Mouse (Mus musculus): ENCODE measurements around the gene Clpx.
"Not testable (repeated sequence)": the region's sequence is repeated elsewhere in the genome, so short reads cannot be mapped to it uniquely, and the experiment has no call there.

Clpx gene

DNA sequence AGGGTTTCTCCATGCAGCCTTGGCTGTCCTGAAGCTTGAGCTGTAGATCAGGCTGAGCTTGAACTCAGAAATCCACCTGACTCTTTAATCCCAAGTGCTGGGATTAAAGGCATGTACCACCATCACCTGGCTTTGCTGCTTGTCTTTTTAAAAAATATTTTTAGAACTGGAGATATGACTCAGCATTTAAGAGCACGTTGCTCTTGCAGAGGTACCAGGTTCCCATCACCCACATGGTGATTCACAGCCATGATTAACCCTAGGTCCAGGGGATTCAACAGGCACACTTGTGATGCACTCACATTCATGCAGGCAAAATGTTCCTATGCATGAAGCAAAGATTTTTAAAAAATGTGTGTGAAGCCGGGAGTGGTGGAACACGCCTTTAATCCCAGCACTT is 1.6 kb upstream of the Clpx start:
- no peak for DNase-seq (ENCODE audit: low spot score)

DNA sequence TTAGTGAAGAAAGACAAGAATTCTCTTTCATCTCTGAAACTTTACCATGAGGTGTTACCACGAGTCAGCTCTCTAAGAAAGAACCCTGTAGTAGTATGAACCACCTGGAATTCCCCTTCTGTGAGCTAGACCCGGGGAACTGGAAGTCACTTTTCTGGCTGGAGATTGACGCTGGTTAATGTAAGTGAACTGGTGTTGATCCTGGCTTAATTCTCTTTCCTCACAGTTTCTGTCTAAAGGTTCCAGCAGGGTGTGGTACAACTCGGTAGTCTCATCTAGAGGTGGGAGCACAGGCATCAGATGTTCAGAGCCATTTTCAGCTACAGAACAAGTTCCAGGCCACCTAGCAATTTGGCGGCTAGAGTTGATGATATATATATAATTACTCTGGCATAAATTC is 941 bp upstream of the Clpx start:
- no peak for DNase-seq (ENCODE audit: low spot score)

DNA sequence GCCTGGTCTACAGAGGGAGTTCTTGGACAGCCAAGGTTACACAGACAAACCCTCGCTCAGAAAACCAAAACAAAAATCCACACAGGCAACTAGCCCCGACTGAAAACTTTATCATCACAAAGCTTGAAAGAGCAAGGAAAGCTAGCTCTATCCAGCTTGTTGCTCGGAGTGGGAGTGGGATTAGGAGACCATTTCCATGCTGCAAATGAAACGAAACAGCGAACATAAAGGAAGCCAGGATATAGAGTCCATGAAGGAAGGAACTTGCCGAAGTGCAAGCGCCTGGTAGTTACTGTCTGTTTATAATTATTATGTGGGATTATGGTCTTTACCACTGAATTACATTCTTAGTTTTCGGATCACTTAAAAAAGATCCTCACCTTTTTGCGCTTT is 484 bp upstream of the Clpx start:
- no peak for DNase-seq (ENCODE audit: low spot score)

DNA sequence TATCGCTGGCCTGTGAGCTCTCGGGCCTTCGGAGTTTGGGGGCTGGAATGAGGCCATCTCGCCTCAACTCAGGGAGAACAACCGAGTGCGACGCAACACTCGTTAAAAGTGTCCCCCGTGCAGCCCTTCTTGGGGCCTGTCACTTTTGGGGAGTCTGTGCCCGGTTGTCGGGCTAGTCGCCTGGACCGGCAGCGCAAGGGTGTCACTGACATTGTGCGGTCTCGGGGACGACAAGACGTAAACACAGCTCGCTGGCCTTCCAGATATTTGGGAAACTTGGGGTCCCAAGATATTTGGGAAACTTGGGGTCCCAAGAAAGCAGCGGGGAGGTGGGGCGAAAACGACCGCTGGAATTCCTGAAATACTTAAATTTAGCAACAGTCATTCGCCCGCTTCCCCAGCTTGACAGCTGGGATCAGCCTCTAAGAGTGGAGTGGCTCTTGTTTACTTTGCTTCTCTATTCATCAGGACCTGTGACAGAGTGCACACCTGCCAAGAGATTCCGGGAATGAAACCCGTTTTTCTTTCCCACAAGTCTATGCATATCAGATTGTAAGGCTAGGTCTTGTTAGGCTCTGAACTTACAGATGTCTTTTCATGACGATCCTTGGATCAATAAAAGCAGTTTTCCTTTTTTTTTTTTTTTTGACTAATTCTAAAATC is 787 bp downstream of the Clpx start:
- DNase-seq (ENCODE audit: low spot score): no peak

DNA sequence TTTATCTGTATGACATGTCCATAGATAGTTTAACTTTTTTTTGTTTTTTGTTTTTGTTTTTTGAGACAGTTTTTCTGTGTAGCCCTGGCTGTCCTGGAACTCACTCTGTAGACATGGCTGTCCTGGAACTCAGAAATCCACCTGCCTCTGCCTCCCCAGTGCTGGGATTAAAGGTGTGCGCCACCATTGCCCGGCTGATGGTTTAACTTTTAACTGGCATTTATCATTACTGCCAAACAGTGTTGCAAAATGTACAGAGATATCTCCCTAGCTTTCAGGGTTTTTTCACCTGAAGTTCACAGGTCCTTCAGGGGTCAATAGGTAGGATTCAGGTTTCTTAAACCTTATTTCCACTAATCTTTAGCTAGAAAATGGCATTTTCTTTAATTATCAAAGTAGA is 3.0 kb downstream of the Clpx start:
- DNase-seq (ENCODE audit: low spot score): no peak

- no peak for DNase-seq (ENCODE audit: low spot score)
Observed at GRCm38 (mm10) chr9:65298761-65299160, 4.7 kb downstream of the Clpx start.

DNA sequence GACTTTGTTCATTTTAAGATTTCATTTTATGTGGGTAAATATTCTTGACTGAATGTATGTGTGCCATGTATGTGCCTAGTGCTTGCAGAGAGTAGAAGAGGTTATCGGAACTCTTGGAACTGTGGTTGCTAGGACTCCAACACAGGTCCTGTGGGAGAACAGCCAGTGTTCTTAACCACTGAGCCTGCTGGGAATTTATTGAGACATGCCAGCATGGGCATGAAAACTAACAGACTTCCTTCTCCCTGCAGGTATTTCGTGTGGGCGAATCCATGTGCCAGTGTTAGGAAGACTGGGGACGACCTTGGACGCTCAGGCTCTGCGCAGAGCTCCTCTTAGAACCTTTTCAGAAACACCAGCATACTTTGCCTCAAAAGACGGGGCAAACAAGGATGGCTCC is 5.6 kb downstream of the Clpx start:
- no peak for DNase-seq (ENCODE audit: low spot score)

DNA sequence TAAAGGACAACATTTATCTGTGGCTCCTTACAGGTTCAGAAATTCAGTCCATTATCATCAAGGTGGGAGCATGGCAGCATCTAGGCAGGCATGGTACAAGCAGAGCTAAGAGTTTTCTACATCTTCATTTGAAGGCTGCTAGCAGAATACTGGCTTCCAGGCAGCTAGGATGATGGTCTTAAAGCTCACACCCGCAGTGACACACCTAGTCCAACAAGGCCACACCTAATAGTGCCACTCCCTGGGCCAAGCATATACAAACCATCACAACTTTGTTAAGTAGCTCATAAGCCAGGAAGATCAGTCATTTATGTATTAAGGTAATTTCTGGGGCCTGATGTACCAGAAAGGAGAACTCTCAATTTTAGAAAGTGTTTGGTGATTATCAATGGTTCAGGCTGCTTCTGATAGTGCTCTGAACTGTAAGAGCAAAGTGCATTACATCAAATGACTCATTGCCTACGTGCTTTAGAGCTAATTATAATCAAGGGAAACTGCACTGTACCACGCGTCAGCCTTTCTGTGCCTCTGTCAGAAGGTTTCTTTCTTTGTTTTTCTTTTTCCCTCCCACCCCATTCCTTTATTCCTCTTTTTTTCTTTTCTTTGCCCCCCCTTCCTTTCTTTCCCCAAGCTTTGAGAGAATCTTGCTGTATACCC is 8.4 kb downstream of the Clpx start:
- DNase-seq (ENCODE audit: low spot score): no peak

DNA sequence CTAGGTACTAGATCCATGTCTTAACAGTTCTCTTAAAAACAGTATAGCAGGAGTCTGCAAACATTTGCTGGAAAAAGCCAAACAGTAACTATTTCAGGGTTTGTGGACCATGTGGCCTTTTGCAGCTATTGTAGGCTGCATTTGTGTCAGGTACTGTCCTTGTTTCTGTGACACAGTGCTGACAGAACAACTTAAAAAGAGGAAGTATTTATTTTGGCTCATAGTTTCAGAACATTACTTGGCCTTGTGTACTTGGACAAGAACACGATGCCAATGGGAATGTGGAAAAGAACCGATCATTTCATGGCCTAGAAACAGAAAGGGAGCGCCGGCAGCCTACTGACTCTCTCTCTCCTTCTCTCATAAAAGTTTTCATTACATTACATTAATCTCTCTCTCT is 9.5 kb downstream of the Clpx start:
- DNase-seq (ENCODE audit: low spot score): no peak

DNA sequence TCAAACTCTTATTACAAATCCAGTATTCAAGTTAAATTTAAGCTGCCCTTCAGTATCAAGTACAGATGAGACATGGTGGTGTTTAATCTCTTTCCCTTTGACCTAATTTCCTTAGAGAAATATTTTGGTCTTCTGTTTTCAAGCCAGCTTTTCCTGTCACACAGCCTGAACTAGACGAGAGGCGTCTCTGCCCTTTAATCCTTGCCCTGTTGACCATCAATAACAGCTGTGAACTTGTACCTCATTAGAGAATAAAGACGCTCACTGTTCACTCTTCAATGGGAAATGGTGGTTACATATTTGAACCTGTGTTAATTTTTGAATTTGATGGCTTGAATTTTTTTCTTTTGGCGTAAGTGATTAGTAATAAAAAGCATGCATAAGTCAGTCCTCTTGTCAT is 10.2 kb downstream of the Clpx start:
- DNase-seq (ENCODE audit: low spot score): no peak

DNA sequence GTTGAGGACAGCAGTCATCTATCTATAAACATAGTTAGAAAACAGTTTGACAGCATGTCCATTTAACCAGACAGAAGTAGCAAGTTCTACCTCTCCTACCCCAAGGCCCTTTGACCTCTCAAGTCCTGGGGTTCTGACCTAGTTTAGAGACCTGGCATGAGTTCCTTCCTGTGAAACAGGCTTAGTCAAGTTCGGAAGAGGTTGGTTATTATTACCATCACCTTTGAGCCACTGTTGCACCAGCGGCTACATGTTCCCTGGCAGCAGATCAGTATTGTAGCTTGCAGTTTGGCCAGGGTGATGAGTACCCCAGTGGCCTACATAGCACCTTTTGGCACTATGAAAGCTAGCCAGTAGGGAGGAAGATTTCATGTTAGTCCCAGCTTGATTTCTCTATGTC is 12.6 kb downstream of the Clpx start:
- no peak for DNase-seq (ENCODE audit: low spot score)

GRCm38 (mm10) chr9:65308011-65308410 is 14.0 kb downstream of the Clpx start:
- DNase-seq (ENCODE audit: low spot score): no peak

DNA sequence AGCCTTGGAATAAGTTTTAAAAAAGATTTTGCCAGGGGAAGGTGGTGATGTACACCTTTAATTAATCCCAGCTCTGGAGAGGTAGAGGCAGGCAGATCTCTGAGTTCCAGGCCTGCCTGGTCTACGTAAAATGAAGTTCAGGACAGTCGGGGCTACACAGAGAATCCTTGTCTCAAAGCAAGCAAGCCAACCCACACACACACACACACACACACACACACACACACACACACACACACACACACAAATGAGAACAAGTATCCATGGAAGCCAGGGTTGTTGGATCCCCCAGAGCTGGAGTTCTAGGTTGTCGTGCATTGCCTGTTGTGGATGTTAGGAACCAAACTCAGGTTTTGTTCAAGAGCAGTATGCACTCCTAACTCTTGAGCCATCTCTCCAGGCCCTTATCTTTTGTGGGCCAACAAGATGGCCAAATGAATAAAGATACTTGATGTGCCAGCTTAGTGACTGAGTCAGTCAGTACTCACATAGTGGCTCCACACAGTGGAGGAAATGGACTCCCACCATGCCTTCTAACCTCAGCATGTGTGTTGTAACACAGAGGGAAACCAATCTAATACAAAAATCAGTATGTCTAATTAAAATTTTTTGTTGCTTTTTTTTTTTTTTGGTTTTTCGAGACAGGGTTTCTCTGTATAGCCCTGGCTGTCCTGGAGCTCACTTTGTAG is 18.8 kb downstream of the Clpx start:
- DNase-seq (ENCODE audit: low spot score): no peak

- DNase-seq (ENCODE audit: low spot score): no peak
Observed at GRCm38 (mm10) chr9:65313846-65314245, 19.8 kb downstream of the Clpx start.

GRCm38 (mm10) chr9:65322255-65322900 is 28.3 kb downstream of the Clpx start:
- no peak for DNase-seq (ENCODE audit: low spot score)

GRCm38 (mm10) chr9:65325971-65326370 is 31.9 kb downstream of the Clpx start:
- no peak for DNase-seq (ENCODE audit: low spot score)

DNA sequence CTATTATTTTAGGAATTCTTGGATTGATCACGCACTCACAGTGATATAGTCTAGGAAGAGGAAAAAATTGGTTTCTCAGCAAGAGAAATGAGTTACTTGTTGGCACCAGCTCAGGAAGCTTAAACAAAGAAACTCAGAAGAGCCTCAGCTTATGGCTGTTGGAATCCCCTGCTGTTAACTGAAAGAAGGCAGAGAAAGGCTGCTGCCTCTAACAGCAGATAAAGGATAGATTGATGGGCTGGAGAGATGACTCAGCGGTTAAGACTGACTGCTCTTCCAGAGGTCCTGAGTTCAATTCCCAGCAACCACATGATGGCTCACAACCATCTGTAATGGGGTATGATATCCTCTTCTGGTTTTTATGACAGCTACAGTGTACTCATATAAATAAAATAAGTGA is 33.3 kb downstream of the Clpx start:
- DNase-seq (ENCODE audit: low spot score): no peak

DNA sequence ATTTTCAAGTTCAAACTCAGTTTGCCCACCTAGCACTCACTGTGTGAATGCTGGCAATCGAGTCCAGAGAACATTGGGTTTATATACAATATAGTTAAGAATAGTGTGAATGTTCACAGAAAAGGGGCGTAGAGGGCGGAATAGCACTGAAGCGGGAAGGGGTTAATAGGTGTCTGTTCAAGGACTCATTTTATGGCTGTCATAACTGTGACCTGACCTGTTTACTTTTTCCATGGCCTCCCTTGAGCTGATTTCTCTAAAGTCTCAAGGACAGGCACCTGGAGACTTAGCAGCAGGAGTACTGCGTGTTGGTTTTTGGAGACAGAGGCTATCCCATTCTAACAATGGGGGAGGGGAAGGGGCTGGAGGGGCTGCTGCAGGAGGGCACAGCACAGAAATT is 39.9 kb downstream of the Clpx start:
- DNase-seq (ENCODE audit: low spot score): no peak

GRCm38 (mm10) chr9:65339146-65339545 is 45.1 kb downstream of the Clpx start:
- no peak for DNase-seq (ENCODE audit: low spot score)

- DNase-seq (ENCODE audit: low spot score): no peak
Observed at GRCm38 (mm10) chr9:65340414-65340813, 46.4 kb downstream of the Clpx start.

DNA sequence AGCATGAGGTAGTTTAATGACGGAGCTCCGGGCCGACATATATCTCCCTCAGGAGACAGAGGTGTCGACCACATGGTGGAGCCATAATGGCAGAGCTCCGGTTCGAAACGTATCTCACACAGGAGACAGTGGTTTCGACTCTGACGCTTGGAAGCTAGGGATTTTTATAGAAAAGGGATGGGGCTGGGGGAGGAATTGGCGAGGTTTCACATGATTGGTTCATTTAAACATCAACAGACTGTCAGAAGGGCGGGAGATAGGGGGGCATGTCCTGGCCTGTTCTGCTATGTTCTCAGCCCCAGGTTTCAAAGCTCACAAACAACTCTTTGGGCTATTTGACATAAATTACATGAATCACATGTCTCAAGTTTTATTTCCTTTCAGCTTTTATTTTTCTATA is 51.4 kb downstream of the Clpx start:
- DNase-seq (ENCODE audit: low spot score): not testable (repeated sequence)

DNA sequence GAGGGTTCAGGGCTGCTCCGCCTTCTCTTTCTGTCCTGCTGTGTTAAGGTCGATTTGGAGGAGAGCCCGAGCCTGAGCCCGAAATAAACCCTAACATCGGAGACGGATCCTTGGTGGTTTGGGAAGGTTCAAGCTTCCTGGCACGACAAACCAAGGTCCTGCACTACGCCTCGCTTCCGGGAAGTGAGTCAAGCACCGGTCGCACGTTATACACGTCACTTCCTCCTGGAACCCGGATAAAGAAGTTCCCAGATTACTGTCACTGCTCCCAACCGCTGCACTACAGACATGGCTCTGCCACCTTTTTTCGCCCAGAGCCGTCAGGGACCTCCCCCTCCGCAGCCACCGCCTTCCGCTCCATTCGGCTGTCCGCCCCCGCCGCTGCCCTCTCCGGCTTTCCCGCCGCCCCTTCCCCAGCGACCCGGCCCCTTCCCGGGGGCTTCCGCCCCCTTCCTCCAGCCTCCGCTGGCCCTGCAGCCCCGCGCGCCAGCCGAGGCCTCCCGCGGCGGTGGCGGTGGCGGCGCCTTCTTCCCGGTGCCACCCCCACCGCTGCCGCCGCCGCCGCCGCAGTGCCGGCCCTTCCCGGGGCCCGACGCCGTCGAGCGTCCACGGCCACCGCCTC is 51.9 kb downstream of the Clpx start, which contains the start of gene Pdcd7:
Pdcd7 (plus strand) TSS at position 251 of the 622 bp plus-strand sequence.
- peak; percentile 94 for DNase-seq (ENCODE audit: low spot score)

Measured in testis, postnatal 10 days (tissue).